Mouse (Mus musculus): ENCODE measurements around the gene Lztr1.
"Not testable (repeated sequence)": the region's sequence is repeated elsewhere in the genome, so short reads cannot be mapped to it uniquely, and the experiment has no call there.

Gene Lztr1

DNA sequence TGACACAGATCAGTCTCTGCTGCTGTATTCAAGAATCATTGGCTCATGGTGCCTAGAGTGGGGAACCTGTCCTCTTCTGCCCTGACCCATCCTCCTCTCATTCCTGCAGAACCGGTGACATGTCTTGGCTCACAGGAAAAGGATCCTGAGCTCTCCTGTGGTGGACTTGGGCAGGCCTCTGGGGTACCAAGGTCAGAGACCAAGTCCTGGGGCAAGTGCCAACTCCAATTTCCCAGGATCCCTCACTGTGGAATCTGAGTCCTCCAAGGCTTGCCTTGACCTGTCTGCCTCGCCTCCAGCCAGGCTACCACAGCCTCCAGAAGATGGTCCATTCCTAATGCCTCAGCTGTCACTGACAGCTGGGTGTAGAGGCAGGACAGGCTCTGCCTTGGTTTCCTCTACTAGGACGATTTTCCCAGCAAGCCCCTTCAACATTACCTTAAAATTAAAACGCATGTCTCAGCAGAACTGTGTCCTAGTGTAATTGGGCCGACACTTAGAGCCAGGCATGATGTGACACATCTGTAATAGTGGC is 1.4 kb upstream of the Lztr1 start:
- DNase-seq (ENCODE audit: low spot score in 2 of 2): no peak

GRCm38 (mm10) chr16:17508031-17508430 is 457 bp upstream of the Lztr1 start:
- DNase-seq (ENCODE audit: low spot score in 2 of 2): not testable (repeated sequence)

GRCm38 (mm10) chr16:17509240-17509597 is 731 bp downstream of the Lztr1 start:
- no peak for DNase-seq (ENCODE audit: low spot score in 2 of 2)

DNA sequence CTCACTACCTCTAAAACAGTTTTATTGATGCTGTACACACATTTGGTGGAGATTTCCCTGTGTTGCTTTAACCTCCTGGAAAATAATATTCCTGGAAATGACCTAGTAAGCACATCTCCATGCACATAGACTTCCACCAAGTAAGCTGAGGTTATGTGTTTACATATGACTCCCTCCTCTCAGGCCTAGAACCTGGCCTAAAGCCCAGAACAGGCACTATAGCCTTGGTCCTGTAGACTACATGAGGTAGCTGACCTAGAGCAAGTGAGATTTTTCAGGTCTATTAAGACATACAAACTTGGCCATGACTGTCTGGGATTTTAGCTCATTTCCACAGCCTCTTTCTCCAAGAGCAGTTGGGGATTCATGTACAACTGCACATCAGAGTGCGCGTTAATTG is 1.7 kb downstream of the Lztr1 start:
- no peak for DNase-seq (ENCODE audit: low spot score in 2 of 2)

DNA sequence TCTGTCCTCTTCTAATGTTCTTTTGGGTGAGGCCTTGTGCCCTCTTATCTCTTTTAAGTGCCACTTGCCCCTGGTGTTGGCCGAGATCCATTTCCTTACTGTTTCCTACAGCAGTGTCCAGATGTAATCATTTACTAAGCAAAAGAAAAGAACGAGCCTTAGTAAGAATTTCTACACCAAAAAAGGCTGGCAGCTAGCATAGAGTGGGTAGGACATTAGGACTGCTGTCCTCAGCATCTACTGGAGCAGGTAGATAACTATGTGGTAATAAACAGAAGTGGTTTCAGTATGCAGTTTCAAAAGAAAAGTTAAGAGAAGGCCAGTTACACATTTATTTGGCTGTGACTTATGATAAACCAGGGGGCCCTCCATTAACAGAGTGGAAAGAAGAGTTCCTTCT is 2.2 kb downstream of the Lztr1 start:
- DNase-seq (ENCODE audit: low spot score in 2 of 2): no peak

DNA sequence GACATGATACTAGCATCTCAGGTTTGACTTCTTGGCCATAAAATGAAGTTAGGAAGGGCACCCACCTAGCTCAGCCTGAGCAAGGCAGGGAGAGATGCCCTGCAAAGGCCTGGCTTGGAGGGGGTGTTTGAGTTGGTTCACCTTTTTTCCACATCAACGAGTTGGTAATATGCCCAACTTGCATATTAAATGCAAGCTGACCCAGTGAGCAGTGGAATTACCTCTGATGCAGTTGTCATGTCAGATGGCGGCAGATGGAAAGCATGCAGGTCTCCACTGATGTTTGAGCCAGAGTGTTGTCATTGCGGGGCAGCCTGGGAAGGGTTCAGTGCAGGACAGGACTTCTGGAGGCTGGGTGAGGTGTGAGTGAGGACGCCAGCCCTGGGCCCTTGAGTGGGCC is 2.9 kb downstream of the Lztr1 start:
- no peak for DNase-seq (ENCODE audit: low spot score in 2 of 2)

DNA sequence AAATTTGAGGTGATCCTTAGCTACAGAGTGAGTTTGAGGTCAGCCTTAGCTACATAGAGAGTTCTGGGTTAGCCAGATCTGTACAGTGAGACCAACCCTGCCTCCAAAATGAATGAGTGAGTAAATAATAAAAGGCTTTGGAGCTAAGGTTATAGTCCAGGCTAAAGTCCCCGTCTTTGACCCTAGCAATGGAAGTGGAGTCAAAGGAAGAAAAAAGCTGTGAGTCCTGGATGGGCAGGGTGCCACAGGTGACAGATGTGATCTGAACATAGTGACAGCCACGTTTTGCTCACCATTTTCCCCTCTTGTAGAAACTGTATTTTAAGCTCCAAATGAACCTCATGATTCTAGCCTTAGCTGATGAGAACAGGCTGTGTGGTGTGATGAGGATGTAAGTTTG is 10.4 kb downstream of the Lztr1 start:
- DNase-seq (ENCODE audit: low spot score in 2 of 2): no peak

DNA sequence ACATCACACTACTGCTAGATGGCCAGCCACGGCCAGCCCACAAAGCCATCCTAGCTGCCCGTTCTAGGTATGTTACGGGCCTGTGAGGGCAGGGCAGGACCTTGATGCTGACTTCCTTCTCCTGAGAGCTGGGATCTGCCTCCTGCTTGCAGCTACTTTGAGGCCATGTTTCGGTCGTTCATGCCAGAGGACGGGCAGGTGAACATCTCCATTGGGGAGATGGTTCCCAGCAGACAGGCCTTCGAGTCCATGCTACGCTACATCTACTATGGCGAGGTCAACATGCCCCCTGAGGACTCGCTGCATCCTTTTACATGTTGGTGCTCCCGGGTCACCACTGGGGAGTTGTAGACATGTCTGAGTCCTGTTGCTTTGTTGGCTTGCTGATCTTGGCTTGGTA is 15.7 kb downstream of the Lztr1 start:
- DNase-seq (ENCODE audit: low spot score in 2 of 2): no peak

- DNase-seq (ENCODE audit: low spot score in 2 of 2): no peak
Observed at GRCm38 (mm10) chr16:17525524-17525923, 17.0 kb downstream of the Lztr1 start.

DNA sequence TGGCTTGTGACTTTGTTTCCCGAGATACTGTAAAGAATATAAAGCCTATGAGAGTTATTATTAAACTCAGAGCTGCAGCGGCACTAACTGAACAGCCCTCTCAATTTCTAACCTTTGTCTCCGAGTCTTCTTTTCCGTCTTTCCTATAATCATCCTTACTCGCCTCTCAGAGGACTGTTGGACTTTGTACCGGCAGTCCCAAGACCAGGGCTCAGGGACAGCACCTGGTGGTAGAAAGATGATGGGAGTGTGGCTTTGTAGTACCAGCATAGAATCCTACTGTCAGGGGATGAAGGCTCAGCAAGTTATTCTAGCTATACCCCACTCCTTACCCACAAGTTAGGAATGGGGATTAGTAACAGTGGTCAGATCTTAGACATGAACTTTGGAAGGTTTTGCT is 17.7 kb downstream of the Lztr1 start:
- DNase-seq (ENCODE audit: low spot score in 2 of 2): no peak

DNA sequence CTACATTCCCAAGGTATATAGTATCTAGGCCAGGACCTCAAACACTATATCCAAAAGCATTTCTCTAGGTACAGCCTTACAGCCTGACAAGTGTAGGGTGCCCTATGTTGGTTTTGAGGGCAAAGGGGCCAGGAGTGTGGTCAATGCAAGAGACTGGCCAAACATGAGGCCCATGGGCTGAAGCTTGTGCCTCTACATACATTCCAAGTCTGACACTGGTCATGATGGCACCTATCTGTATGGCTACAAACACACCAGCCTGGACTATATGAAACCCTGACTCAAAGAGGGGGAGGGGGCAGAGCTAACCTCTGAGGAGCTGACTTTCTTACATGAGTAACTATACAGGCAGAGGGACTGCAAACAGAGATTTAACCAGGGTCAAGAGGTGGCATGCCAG is 19.1 kb downstream of the Lztr1 start:
- DNase-seq (ENCODE audit: low spot score in 2 of 2): no peak

- no peak for DNase-seq (ENCODE audit: low spot score in 2 of 2)
Observed at GRCm38 (mm10) chr16:17528276-17528675, 19.8 kb downstream of the Lztr1 start.

DNA sequence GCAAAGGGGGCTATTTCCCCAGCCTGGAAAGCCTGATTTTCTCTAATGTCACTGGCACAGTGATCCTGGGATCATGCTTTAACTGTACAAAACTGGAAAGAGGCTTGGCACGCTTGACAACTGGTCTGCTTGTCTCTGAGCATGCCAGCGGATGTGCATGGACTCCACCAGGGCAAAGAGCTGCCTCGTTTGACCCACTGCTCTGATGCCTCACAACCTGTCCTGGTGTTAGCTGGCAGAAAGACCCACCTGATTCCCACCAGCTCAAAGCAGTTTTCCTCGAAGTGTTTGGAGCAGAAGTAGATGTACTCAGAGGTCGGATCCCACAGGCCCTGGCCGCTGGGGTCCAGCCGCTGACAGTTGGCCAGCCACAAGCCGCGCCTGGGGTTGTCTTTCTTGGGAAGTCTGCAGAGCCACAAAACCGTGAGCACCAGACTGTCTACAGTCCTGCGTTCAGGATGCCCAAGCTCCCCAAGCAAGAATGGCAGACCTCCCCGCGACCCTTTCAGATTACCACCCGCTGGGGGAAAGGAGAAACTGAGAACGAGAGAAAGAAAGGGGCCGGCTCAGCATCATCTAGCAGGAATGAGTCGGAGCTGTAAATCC is 21.6 kb downstream of the Lztr1 start:
- DNase-seq (ENCODE audit: low spot score in 2 of 2): peak in 1 of 2 experiments; percentile 26

DNA sequence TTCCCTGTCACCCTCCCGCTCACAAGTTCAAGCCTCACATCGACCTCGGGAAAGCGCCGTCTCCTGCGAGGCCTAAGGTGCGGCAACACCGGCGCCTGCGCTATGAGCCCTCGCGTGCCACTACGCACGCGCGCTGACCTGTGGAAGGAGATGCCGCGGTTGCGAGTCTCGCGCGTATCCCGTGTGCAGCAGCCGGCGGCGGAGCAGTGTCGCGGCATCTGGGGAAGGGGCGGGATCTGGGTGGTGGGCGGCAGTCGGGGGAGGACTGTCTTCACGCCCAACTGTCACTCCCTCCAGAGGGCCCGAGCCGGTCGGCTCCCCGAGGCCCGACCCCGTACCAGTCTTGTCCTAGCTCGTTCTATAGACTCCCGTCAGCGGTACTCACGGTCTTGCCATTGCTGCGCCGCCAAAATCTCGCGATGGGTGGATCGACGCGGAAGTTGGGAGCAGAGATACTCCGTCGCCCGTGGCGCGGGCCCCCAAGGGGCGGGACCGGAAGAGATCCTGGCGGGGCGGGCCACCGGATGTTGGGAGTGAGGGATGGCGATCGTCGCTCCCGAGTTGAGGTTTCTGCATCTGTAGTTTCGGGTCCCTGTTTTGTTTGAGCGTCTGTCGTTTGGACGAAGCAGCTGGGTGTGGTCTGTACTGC is 22.3 kb downstream of the Lztr1 start, which contains the start of gene Thap7:
Gene Thap7, minus strand, starts transcription at position 497 of the 649 bp plus-strand sequence.
- DNase-seq (ENCODE audit: low spot score in 2 of 2): peak; percentile 92 to 94

GRCm38 (mm10) chr16:17532271-17532670 is 23.8 kb downstream of the Lztr1 start:
- no peak for DNase-seq (ENCODE audit: low spot score in 2 of 2)

GRCm38 (mm10) chr16:17532676-17533329 is 24.3 kb downstream of the Lztr1 start:
- DNase-seq (ENCODE audit: low spot score in 2 of 2): no peak

DNA sequence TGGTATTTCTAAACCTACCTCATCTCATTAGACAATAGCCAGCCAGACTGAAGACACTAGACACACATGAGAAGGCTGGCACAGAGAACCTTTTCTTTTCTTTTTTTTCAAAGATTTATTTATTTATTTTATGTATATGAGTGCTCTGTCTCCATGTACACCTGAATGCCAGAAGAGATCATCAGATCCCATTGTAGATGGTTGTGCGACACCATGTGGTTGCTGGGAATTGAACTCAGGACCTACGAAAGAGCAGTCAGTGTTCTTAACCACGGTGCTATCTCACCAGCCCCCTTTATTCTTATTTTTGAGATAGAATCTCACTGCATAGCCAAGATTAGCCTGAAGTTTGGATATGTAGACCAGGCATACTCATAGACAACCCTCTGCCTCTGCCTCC is 28.1 kb downstream of the Lztr1 start:
- DNase-seq (ENCODE audit: low spot score in 2 of 2): no peak

DNA sequence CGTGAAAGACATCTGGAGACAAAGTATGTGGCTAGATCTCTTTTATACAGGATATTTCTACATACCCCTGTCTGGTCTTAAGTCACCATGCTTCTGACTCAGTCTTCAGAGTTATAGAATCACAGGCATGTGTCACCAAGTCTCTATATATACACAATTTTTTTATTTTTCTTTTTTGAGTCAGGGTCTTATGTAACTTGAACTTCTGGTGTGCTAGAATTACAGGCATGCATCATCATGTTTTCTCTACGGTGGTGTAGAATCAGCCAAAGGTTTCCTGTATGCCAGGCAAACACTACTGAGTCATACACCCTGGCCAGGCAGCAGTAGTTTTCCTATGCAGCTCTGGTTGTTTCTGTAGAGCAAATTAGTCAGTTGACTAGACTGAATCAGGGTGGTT is 34.1 kb downstream of the Lztr1 start:
- no peak for DNase-seq (ENCODE audit: low spot score in 2 of 2)

GRCm38 (mm10) chr16:17552837-17553236 is 44.3 kb downstream of the Lztr1 start:
- no peak for DNase-seq (ENCODE audit: low spot score in 2 of 2)

GRCm38 (mm10) chr16:17553910-17554685 is 45.6 kb downstream of the Lztr1 start:
- no peak for DNase-seq (ENCODE audit: low spot score in 2 of 2)

GRCm38 (mm10) chr16:17554702-17555101 is 46.2 kb downstream of the Lztr1 start:
- DNase-seq (ENCODE audit: low spot score in 2 of 2): not testable (repeated sequence)

DNA sequence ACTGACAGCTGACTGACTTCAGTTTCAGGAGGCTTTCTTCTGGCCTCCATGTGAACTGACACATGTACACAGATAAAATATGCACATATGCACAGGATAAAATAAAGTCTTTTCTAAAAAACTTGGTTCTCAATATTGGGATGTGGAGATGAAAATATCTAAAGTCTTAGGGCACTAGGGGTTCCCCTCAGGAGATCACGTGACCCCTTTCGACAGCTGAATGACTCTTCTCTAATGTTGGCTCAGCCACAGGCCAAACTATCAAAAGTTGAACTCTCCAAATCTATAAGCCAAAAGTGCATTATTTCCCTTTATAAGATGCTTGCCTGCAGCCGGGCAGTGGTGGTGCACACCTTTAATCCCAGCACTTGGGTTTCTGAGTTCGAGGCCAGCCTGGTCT is 47.7 kb downstream of the Lztr1 start:
- DNase-seq (ENCODE audit: low spot score in 2 of 2): no peak

All from urinary bladder, adult 18-20 months (tissue).